Mouse (Mus musculus) MEL (cell line): ENCODE measurements at regions not wholly inside any gene's neighbourhood (a gene's known extent, or its start where the extent isn't known, plus 50 kb on each side); places are given as distances from the start of the nearest gene placed in this dataset.

Experiments
- BHLHE40 ChIP-seq: IDR thresholded peaks from 2 replicates; pipeline ENCODE4 v1.6.1; 2012; ENCODE audit warnings: low read depth, mild to moderate bottlenecking, inconsistent platforms, low read length, improper control_type of control experiment, borderline replicate concordance
- CTCF ChIP-seq, 3 experiments: IDR thresholded peaks in 2 of 3; conservative IDR thresholded peaks in 1 of 3; 2 replicates each; pipeline ENCODE4 v1.5.1; 2011 to 2012; ENCODE audit warnings: low read length in 3 of 3, low read depth in 2 of 3, mild to moderate bottlenecking in 2 of 3, improper control_type of control experiment in 1 of 3, inconsistent platforms in 1 of 3, mixed read lengths in 1 of 3, moderate library complexity in 1 of 3; ENCODE audit not compliant: control insufficient read depth in 1 of 3, insufficient read depth in 1 of 3, poor library complexity in 1 of 3, severe bottlenecking in 1 of 3
- EP300 ChIP-seq, 2 experiments: IDR thresholded peaks; 2 replicates each; pipeline ENCODE4 v1.6.1; 2011; ENCODE audit warnings: improper control_type of control experiment in 2 of 2, low read length in 2 of 2, low read depth in 1 of 2, mild to moderate bottlenecking in 1 of 2
- GABPA ChIP-seq: IDR thresholded peaks from 2 replicates; pipeline ENCODE4 v1.6.1; 2012; ENCODE audit warnings: low read depth, mild to moderate bottlenecking, inconsistent platforms, low read length, improper control_type of control experiment, moderate library complexity
- GATA1 ChIP-seq: IDR thresholded peaks from 2 replicates; pipeline ENCODE4 v1.6.1; 2011; ENCODE audit warnings: low read depth, low read length, improper control_type of control experiment
- KAT2A ChIP-seq: conservative IDR thresholded peaks from 2 replicates; pipeline ENCODE4 v1.6.1; 2012; ENCODE audit warnings: low read depth, low read length, improper control_type of control experiment, inconsistent platforms
- MAZ ChIP-seq: IDR thresholded peaks from 2 replicates; pipeline ENCODE4 v1.6.1; 2012; ENCODE audit warnings: low read depth, mild to moderate bottlenecking, inconsistent platforms, low read length, improper control_type of control experiment
- POLR2A ChIP-seq, 2 experiments: IDR thresholded peaks; 2 replicates each; pipeline ENCODE4 v1.6.1; 2011 to 2012; ENCODE audit warnings: low read length in 2 of 2, mild to moderate bottlenecking in 2 of 2, control low read depth in 1 of 2, improper control_type of control experiment in 1 of 2, low read depth in 1 of 2, moderate library complexity in 1 of 2; ENCODE audit not compliant: control insufficient read depth in 1 of 2, insufficient read depth in 1 of 2, poor library complexity in 1 of 2
- POLR2AphosphoS5 ChIP-seq: IDR thresholded peaks from 2 replicates; pipeline ENCODE4 v1.6.1; 2012; ENCODE audit warnings: low read depth, borderline replicate concordance, mild to moderate bottlenecking, inconsistent platforms, low read length, moderate library complexity, mixed read lengths
- TCF12 ChIP-seq: IDR thresholded peaks from 2 replicates; pipeline ENCODE4 v1.6.1; 2014; ENCODE audit warnings: low read depth, mild to moderate bottlenecking, inconsistent platforms, low read length, improper control_type of control experiment, moderate library complexity
- ZMIZ1 ChIP-seq: IDR thresholded peaks from 2 replicates; pipeline ENCODE4 v1.6.1; 2012; ENCODE audit warnings: low read depth, mild to moderate bottlenecking, inconsistent platforms, low read length, improper control_type of control experiment, moderate library complexity

- TF ChIP-seq POLR2A (IDR thresholded peaks at IDR 0.05; ENCODE audit: control insufficient read depth in 1 of 2, insufficient read depth in 1 of 2, low read depth in 1 of 2, low read length in 2 of 2, poor library complexity in 1 of 2) = no peak
- TF ChIP-seq GATA1 = no peak
- TF ChIP-seq EP300 (IDR thresholded peaks at IDR 0.05; ENCODE audit: low read depth in 1 of 2, low read length in 2 of 2) = no peak
- no peak for TF ChIP-seq MAZ
- TF ChIP-seq CTCF (IDR thresholded peaks at IDR 0.05 in 2 of 3, conservative IDR thresholded peaks at IDR 0.05 in 1 of 3; ENCODE audit: control insufficient read depth in 1 of 3, insufficient read depth in 1 of 3, low read depth in 2 of 3, low read length in 3 of 3, poor library complexity in 1 of 3, severe bottlenecking in 1 of 3) = no peak
- no peak for TF ChIP-seq ZMIZ1
- TF ChIP-seq POLR2AphosphoS5 = no peak
- TF ChIP-seq BHLHE40 = no peak
- TF ChIP-seq GABPA = no peak
- no peak for TF ChIP-seq KAT2A
- no peak for TF ChIP-seq TCF12
Observed at GRCm38 (mm10) chr2:166225354-166225753, 69.9 kb upstream of the Sulf2 start.
